Mouse (Mus musculus) CH12.LX (cell line): ENCODE data around the gene Micu1.

Experiments used
- CTCF ChIP-seq, 2 experiments: IDR thresholded peaks in 1 of 2; conservative IDR thresholded peaks in 1 of 2; 2 replicates each; pipeline ENCODE4 v1.5.1; 2011 to 2012; ENCODE audit warnings: low read depth in 2 of 2, low read length in 2 of 2, improper control_type of control experiment in 1 of 2, inconsistent platforms in 1 of 2, mild to moderate bottlenecking in 1 of 2, moderate library complexity in 1 of 2
- NRF1 ChIP-seq: IDR thresholded peaks from 2 replicates; pipeline ENCODE4 v1.6.1; 2014; ENCODE audit warnings: low read depth, mild to moderate bottlenecking, inconsistent platforms, low read length, improper control_type of control experiment, moderate library complexity
- USF1 ChIP-seq: IDR thresholded peaks from 2 replicates; pipeline ENCODE4 v1.6.1; 2014; ENCODE audit warnings: low read depth, mild to moderate bottlenecking, inconsistent platforms, low read length, improper control_type of control experiment

GRCm38 (mm10) chr10:59880837-59881236 is 178.6 kb downstream of the Micu1 start:
- TF ChIP-seq CTCF (conservative IDR thresholded peaks at IDR 0.05 in 1 of 2, IDR thresholded peaks at IDR 0.05 in 1 of 2; ENCODE audit: low read depth in 2 of 2, low read length in 2 of 2) (no peak), NRF1 (no peak), USF1 (no peak)
